Mouse (Mus musculus): ENCODE results near the gene Amacr. TPM values are rescaled to one million over a fixed set of nuclear protein-coding genes. Genes with fewer than 3 reads are reported as not detected.

Gene Amacr
- total RNA-seq, 2 experiments from 2014 or later = 11.1 to 12.0 TPM

DNA sequence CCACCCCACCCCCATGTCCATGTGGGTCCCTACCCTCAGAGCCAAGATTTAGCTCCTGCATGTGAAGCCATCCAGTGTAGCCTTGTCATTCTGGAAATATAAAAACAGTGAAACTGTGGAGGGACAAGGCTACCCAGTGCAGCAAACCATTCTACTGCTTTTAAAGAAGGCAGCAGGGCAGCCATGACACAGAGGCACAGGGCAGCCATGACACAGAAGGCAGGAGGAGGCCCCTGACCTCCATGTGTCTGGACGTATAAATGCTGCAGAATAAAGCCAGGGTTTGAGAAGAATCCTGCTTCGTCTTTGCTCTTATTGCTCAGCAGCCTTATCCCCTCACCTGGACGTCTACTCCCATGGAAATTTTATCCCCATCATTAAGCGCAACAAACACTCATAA, 22.2 kb downstream of the Amacr start:
- no peak for DNase-seq (ENCODE audit: low spot score in 2 of 2)
- TF ChIP-seq CTCF (conservative IDR thresholded peaks at IDR 0.05) = no peak
- no peak overlapping the region for H3K4me3 ChIP-seq
- H3K27ac ChIP-seq = no peak overlapping the region

DNA sequence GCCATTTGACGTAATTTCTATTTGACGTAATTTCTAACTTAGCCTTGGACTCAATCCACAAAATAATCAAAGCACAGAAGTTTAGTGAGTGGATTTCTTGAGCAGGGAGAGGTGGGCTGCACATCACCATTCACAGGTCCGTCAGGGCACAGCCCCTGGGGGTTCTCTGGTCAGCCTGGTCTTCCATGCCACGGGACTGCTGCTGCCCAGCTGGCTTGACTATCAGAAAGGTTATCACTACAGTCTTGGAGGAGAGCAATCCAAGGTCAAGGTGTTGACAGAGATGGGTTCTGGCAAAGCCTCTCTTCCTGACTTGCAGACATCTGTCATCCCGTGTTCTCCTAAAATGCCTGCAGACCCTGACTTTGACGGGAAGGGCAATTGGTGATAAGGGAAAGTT, 23.1 kb downstream of the Amacr start:
- DNase-seq (ENCODE audit: low spot score in 2 of 2) = no peak
- TF ChIP-seq CTCF (conservative IDR thresholded peaks at IDR 0.05) = no peak
- H3K27ac ChIP-seq = no peak overlapping the region
- no peak overlapping the region for H3K4me3 ChIP-seq

DNA sequence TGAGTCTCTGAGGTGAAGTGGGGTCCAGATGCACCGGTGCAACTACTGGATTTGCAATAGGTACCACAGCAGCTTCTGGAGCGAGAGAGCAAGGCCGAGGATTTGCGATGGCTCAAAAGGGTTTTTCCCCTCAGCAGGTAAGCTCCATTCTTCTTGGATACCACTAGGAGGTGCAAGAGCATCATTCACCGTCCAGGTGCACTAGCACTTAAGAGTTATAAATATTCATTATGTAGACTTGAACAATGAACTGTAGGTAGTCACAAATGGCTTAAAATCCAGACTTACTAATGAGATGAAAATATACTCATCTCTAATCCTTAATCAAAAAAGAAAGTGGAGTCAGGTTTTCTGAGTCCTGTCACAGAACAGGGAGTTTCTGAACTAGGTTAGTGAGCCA, 27.2 kb downstream of the Amacr start:
- H3K4me3 ChIP-seq = no peak overlapping the region
- H3K27ac ChIP-seq = no peak overlapping the region
- DNase-seq (ENCODE audit: low spot score in 2 of 2) = no peak
- TF ChIP-seq CTCF (conservative IDR thresholded peaks at IDR 0.05) = peak; percentile 68

DNA sequence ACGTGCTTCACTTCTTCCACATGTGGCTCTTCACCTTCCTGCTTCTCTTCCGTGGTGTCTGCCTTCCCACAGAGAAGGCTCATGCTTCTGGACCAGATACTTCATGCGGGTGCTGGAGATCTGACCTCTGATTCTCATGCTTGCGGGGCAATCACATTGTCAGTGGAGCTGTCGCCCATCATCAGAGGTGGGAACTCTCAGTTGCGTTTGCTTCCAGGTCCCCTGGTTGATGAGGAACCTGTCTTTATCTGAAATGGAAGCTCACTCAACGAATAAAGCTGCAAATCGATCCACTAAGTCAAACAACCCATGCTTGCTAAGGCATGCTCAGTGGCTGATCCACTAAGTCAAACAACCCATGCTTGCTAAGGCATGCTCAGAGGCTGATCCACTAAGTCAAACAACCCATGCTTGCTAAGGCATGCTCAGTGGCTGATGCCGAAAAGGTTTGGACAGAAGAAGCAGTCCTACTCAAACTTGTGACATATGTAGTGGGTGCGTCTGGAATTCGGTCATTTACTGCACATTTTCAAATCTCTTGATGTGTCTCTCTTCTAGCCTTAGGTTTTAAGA, 29.5 kb downstream of the Amacr start:
- TF ChIP-seq CTCF (conservative IDR thresholded peaks at IDR 0.05) = no peak
- Histone ChIP-seq H3K27ac (no peak overlapping the region), H3K4me3 (no peak overlapping the region)
- DNase-seq (ENCODE audit: low spot score in 2 of 2) = no peak

DNA sequence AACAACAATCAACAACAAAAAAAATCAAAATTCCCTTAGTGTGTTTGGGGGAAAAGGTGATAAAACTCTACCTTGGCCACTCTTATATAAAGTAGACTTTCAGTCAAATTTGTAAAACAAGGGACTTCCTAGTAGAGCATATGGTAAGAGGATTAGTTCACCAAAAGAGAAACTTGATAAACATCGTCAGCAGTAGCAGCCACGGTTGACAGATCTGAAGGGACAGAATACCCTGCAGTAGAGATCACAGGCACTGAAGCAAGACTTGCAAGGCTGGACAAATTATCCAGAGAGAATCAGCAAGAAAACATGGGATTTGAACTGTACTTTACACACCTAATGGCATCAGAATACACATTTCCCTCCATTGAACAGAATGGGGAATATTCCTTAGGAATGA, 33.4 kb downstream of the Amacr start:
- no peak for DNase-seq (ENCODE audit: low spot score in 2 of 2)
- TF ChIP-seq CTCF (conservative IDR thresholded peaks at IDR 0.05) = no peak
- Histone ChIP-seq H3K4me3 (no peak overlapping the region), H3K27ac (no peak overlapping the region)

DNA sequence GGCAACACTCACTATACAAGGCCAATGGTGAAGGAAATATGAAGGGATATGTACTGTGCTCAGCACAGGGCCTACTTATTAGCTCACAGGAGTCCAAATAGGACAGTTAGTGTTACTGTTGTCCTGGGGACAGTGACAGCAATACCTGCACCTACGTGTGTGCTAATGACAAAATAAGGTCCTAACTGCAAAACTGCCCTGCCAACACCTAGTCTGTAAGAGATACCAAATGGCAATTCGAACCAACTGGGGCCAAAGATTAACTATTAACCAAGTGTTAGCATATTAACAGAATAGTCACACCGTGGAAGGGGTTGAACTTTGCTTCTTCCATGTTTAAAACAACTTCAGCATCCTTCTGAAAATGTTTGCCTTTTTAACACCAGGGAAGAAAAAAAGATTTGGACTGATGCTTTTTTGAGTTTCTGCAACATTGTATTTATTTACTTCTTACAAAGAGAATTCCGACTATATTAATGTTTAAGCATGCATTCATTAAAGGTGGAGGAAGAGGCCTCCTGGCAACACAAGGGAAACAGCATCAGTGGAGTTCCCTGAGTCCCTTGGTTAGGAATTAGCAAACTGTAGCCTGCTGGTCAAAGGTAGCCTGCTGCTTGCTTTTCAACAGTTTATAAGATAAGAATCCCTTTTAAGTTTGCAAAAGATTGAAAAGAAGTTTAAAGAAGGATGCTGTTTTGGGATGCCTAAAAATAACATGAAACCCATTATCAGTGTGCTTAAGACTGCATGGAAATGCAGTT, 45.4 kb downstream of the Amacr start:
- Histone ChIP-seq H3K27ac (no peak overlapping the region), H3K4me3 (no peak overlapping the region)
- TF ChIP-seq CTCF (conservative IDR thresholded peaks at IDR 0.05) = no peak
- DNase-seq (ENCODE audit: low spot score in 2 of 2) = no peak

DNA sequence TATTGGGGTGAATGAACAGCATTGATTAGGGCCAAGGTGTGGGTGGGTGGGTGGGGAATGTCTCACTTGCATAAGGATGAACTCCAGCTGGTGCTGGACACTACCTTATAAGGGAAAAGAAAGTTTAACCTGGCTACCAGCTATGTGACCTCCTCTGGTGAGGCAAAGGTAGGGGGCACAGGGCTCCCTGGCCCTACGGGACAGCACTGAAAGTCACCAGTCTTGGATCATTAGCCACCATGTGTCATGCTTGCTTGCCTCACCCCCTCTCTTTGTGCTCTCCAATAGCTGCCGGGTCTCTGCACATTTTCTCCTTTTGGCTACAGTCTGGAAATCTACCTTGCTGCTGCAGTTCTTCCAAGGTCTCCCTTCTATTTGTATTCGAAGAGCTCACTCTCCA, 48.6 kb downstream of the Amacr start:
- no peak for DNase-seq (ENCODE audit: low spot score in 2 of 2)
- no peak for TF ChIP-seq CTCF (conservative IDR thresholded peaks at IDR 0.05)
- H3K27ac ChIP-seq = no peak overlapping the region
- no peak overlapping the region for H3K4me3 ChIP-seq

DNA sequence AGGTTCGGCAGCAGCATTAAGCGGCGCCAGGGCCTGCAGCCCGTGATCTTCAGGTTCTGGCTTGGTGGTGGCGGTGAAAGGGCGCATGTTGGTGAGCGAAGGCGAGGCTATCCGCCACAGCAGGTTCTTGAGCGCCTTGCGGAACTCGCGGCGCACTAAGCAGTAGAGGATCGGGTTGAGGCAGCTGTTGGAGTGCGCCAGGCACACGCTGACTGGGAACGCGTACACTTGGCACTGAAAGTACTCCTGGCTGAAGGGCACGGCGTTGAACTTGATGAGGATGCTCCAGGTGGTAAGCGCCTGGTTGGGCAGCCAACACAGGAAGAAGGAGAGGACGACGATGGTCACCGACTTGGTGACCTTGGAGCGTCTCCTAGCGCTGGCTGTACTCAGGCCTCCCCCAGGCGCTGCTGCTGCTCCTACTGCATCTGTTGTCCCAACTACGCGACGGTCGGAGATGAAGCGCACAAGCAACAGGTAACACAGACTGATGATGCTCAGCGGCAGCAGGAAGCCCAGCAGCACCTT, 54.5 kb downstream of the Amacr start:
- Histone ChIP-seq H3K4me3 (peak overlapping the region; percentile 36; the same call in 1 of the 2 replicates), H3K27ac (no peak overlapping the region)
- DNase-seq (ENCODE audit: low spot score in 2 of 2) = no peak
- no peak for TF ChIP-seq CTCF (conservative IDR thresholded peaks at IDR 0.05)

DNA sequence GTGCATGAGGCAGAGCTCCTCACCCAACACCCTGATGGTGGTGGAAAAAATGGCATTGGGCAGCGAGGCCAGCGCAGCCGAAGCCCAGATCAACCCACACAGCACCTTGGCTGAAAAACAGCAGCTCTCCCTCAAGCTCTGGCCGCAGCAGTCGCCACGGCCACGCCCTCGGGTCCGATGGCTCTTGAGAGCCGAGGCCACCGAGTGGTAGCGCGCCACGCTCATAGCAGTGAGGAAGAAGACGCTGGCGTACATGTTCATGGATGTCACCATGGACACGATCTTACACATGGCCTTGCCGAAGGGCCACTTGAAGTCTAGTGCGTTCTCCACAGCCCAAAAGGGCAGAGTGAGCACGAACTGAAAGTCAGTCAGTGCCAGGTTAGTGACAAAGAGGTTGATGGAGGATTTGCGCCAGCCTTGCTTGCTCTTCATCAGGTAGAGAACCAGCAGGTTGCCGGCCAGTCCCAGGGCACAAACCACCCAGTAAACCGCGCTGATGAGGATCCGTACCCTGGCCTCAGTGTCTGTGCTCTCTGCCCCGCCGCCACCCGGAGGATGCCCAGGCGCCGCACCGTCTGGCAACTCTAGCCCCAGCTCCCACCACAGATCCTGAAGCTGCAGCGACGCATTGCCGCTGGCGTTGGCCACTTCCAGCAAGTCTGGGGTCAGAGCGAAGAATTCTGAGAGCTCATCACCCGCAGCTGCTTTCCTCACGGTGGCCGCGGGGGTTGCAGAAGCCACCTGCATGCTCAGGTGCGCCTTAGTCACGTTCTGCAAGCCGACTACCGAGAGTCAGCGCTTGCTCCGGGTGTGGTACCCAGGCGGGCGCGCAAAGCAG, 55.2 kb downstream of the Amacr start:
- no peak for DNase-seq (ENCODE audit: low spot score in 2 of 2)
- no peak for TF ChIP-seq CTCF (conservative IDR thresholded peaks at IDR 0.05)
- H3K27ac ChIP-seq = no peak overlapping the region
- peak overlapping the region; percentile 36 for H3K4me3 ChIP-seq

DNA sequence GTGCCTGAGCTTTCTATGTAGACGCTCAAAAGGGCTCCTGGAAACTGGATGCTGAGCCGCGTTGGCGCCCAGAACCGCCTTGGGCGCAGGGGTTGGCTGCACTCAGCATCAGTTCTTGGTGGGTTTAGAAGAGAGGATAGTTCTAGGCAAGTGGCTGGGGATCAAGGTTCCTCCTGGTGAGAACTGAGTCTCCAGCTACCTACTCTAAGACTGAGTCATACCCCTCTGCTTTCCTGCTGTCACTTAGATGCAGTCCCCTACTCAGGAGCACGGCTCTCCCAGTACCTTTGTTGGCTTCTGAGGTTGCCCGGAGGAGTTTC, 55.8 kb downstream of the Amacr start:
- Histone ChIP-seq H3K27ac (no peak overlapping the region), H3K4me3 (peak overlapping the region; percentile 36)
- no peak for TF ChIP-seq CTCF (conservative IDR thresholded peaks at IDR 0.05)
- DNase-seq (ENCODE audit: low spot score in 2 of 2) = no peak

DNA sequence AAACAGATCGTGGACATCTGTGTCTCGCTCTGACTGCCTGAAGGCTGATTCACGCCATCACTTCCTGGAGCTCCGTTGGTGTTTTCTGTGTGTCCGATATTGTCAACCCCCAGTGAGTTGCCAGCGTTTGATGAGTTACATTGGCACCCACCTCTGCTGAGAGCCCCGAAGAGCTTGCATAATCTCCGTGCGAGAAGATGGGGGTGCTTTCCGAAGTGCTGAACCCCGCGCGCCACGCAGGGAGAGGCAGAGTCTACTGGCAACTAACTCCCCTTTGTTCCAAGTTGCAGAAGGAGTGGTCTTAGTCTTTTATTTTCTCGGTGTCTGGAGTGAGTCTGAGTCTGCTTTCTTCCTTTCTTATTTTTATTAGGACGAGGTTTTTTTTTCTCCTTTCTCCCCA, 56.2 kb downstream of the Amacr start, which contains the start of gene Rxfp3:
TSS of gene Rxfp3 (minus strand) at position 281 of the 400 bp plus-strand sequence.
- no peak for DNase-seq (ENCODE audit: low spot score in 2 of 2)
- no peak within 1 kb of the TSS for H3K27ac ChIP-seq
- peak within 1 kb of the TSS; percentile 36 for H3K4me3 ChIP-seq
- no peak for TF ChIP-seq CTCF (conservative IDR thresholded peaks at IDR 0.05)

DNA sequence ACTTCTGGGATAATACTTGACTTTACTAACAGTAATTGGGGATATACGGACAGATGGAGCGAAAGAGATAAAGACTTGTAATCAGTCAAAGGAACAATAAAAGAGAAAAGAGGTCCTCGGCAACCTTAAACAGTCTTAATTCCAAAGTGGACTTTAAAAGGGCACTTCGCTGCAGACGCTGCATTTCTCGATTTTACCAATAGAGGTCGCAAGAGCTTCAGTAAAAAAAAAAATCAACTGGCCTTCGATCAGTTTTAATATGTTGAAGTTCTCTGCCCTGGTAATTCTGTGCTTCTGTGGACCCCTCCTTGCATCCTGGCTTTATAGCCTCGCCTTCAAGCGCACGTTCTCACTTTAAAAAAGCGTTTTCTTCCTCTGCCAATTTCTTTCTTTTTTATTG, 56.9 kb downstream of the Amacr start:
- peak; percentile 98 for TF ChIP-seq CTCF (conservative IDR thresholded peaks at IDR 0.05)
- H3K4me3 ChIP-seq = no peak overlapping the region
- DNase-seq (ENCODE audit: low spot score in 2 of 2) = peak in 1 of 2 experiments; percentile 59
- H3K27ac ChIP-seq = no peak overlapping the region

DNA sequence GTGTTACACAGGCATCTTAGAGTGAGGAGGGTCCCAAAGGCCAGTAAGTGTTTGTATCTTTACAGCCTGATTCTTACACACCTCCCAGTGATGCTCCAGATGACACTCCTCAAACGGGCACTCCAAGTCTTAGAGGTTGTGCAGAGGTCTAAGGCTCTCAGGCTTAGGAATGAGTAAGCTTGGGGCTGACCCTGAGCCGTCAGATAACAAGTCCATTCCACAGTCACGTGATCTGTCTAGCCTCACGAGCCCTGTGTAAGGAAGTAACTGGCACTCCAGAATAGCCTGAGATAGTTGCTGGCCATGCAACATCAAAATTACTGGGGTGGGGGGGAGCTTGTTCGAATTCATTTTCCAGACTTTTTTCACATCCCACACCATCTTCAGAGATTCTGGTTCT, 58.5 kb downstream of the Amacr start:
- Histone ChIP-seq H3K27ac (no peak overlapping the region), H3K4me3 (no peak overlapping the region)
- no peak for TF ChIP-seq CTCF (conservative IDR thresholded peaks at IDR 0.05)
- no peak for DNase-seq (ENCODE audit: low spot score in 2 of 2)

Measured in layer of hippocampus, adult 2 months (tissue).